Mouse (Mus musculus) heart, adult 2 months (tissue): ENCODE results near the gene Dmrt1. TPM values are rescaled to one million over a fixed set of nuclear protein-coding genes. Genes with fewer than 3 reads are reported as not detected.

Experiments
- DNase-seq, 2 experiments: peaks; one replicate each; pipeline ENCODE4 v3.0.0; 2021
- H3K27ac ChIP-seq: fragments of 200-600 bp; 2 replicates; pipeline ENCODE4 v1.8.1; 2022
- H3K27me3 ChIP-seq: fragments of 200-500 bp; 2 replicates; pipeline ENCODE4 v1.6.1; 2012; ENCODE audit warnings: mild to moderate bottlenecking, low read length, inconsistent platforms, mixed read lengths; ENCODE audit not compliant: control insufficient read depth, insufficient read depth
- H3K36me3 ChIP-seq: fragments of 200-500 bp; 2 replicates; pipeline ENCODE4 v1.6.1; 2012; ENCODE audit warnings: low read length, inconsistent platforms; ENCODE audit not compliant: control insufficient read depth, insufficient read depth
- H3K4me1 ChIP-seq: fragments of 200-500 bp; 2 replicates; pipeline ENCODE4 v1.6.1; 2011; ENCODE audit warnings: low read length; ENCODE audit not compliant: control insufficient read depth, insufficient read depth
- H3K4me3 ChIP-seq: fragments of 200-600 bp; 2 replicates; pipeline ENCODE4 v1.8.1; 2022
- H3K79me2 ChIP-seq: fragments of 200-500 bp; replicated peaks from 2 replicates; pipeline ENCODE4 v1.6.1; 2012; ENCODE audit warnings: mild to moderate bottlenecking, inconsistent platforms, low read length, moderate library complexity, mixed read lengths; ENCODE audit not compliant: control insufficient read depth, insufficient read depth
- H3K9ac ChIP-seq: fragments of 200-500 bp; 2 replicates; pipeline ENCODE4 v1.6.1; 2012; ENCODE audit warnings: low read depth, mild to moderate bottlenecking, control low read depth, inconsistent platforms, low read length, mixed read lengths
- CTCF ChIP-seq: fragments of 200-600 bp; IDR thresholded peaks from 2 replicates; pipeline ENCODE4 v1.8.1; 2022; ENCODE audit warnings: antibody characterized with exemption, mild to moderate bottlenecking, moderate library complexity
- EP300 ChIP-seq: fragments of 200-500 bp; IDR thresholded peaks from 2 replicates; pipeline ENCODE4 v1.6.1; 2011; ENCODE audit warnings: low read depth, low read length, control low read depth; ENCODE audit not compliant: insufficient read depth
- POLR2A ChIP-seq: fragments of 200-500 bp; IDR thresholded peaks from 2 replicates; pipeline ENCODE4 v1.6.1; 2011; ENCODE audit warnings: mild to moderate bottlenecking, low read depth, low read length, control low read depth; ENCODE audit not compliant: insufficient read depth
- WGBS: fragments of 180-500 bp; shearing (Covaris S2); methylation state at CpG from one replicate; pipeline ENCODE4 v1.1.7; 2018; 5-methylcytosine and 5-hydroxymethylcytosine counted together
- intact Hi-C: fragments of 180-260 bp; cut with DNase I; formaldehyde crosslinking; loops from one replicate; pipeline ENCODE4 v1.15.1; 2025
- polyA plus RNA-seq: library from polyadenylated mRNA; depleted of rRNA; stranded (reverse); fragments of >200 nt; gene quantifications from 2 replicates; pipeline ENCODE4 v1.2.3, GENCODE M21; 2012
- total RNA-seq, 2 experiments: library from RNA; stranded (reverse); gene quantifications; 2 replicates each; pipeline ENCODE4 v1.2.3; 2021

Gene Dmrt1
- total and polyA plus RNA-seq, 3 experiments = not detected

DNA sequence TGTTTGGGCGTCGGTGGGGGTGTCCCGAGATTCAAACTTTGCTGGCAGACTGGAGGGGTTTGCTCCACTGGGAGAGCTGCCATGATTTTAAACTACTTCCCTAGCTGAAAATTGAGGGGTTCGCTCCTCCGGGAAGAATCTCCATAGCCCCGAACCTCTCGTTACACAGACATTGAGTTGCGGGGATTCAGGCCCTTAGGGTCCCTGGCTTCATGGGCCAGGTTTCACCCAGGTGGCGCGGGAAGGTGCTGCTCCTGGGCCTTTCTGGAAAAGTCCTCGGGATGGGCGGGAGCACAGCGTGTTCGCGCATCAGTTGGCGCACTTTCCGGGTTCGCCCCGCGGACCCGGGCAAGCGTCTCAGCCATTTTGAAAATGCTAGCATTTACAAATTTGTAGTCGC lies 1.2 kb downstream of the Dmrt1 start:
- Histone ChIP-seq H3K4me3 (no peak overlapping the region), H3K4me1 (no peaks in the 10 kb centered on the region), H3K79me2 (no peaks in the 10 kb centered on the region), H3K27ac (no peak overlapping the region), H3K36me3 (no peaks in the 10 kb centered on the region), H3K9ac (no peak overlapping the region), H3K27me3 (peaks cover 7% of the 10 kb centered on the region)
- DNase-seq = no peak
- no peak for TF ChIP-seq EP300
- intact Hi-C loops = no loop called here
- 5% methylated on average over 23 of the region's 23 CpGs for WGBS

DNA sequence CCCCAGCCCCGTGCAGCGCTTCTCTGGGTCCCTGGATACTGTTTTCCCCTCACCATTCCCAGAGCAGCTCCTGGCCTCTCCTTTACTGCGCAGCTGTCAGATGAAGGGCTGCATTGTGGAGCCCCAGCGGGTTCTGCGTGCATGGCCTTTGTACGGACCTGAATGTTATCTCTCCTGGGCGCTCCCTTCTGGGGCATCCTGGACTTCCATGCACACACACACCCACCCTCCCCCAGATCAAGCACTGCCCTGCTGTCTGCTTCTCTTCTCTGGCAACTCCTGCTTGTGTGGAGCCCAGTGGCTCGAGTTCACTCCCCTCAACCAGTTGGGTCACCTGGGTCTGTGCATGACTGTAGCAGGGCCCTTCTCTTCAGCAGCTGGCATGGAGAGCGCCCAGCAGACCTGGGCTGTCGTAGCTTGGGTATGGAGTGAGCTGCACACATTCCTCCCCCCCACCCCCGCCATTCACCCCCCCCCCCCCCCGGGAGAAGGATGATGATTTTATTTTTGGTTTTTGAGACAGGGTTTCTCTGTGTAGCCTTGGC lies 9.6 kb downstream of the Dmrt1 start:
- Histone ChIP-seq H3K27ac (no peak overlapping the region), H3K79me2 (no peaks in the 10 kb centered on the region), H3K4me1 (no peaks in the 10 kb centered on the region), H3K27me3 (no peaks in the 10 kb centered on the region; the same call in 1 of the 2 replicates), H3K9ac (no peak overlapping the region), H3K36me3 (no peaks in the 10 kb centered on the region), H3K4me3 (no peak overlapping the region)
- no peak for TF ChIP-seq POLR2A
- no peak for TF ChIP-seq EP300
- TF ChIP-seq CTCF = no peak
- 35% methylated on average over 12 of the region's 12 CpGs for WGBS
- no peak for DNase-seq
- intact Hi-C loops = no loop called here

DNA sequence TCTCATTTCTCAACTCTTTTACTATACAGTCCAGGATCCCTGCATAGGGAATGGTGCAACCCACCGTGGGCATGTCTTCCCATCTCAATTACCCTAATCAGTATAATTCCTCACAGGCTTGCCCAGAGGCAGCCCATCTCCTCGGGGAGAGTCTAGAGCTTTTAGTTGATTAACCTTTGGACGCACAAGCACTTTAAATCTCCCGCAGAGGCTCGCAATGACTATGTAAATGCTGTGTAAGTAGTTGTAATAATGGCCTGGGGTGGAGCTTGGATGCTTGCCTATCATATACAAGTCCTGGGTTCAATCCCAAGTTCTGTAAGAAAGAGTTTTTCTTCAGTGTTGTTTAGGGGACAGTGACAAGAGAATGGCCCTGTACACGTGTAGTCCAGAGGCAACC lies 18.7 kb downstream of the Dmrt1 start:
- WGBS = 80% methylated on average over 6 of the region's 6 CpGs

DNA sequence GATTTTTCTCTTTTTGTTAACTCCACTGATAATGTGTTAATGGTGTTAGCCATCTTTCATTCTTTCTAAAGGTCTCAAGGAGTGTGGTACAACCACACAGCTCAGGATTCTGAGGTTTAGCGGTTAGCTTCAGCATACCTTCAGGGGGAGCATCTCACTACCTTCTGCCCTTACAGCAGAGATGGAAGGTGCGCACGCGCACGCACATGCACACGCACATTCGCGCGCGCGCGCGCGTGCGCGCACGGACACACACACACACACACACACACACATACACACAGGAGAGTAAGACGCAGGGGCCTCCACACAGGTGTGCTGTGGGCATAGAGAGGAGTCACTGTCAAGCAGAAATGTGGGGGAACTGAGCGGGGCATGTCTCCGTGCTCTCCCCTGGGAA lies 20.3 kb downstream of the Dmrt1 start:
- intact Hi-C loops = no loop called here
- TF ChIP-seq EP300 (no peak), POLR2A (no peak), CTCF (no peak)
- H3K27ac ChIP-seq = no peak overlapping the region
- H3K36me3 ChIP-seq = no peaks in the 10 kb centered on the region
- 94% methylated on average over 20 of the region's 20 CpGs for WGBS
- no peak for DNase-seq
- no peaks in the 10 kb centered on the region for H3K27me3 ChIP-seq
- H3K4me3 ChIP-seq = no peak overlapping the region
- H3K9ac ChIP-seq = no peak overlapping the region
- no peaks in the 10 kb centered on the region for H3K4me1 ChIP-seq
- no peaks in the 10 kb centered on the region for H3K79me2 ChIP-seq

More for the DNA sequence above, 18.7 kb downstream of the Dmrt1 start:
- DNase-seq = no peak
- Histone ChIP-seq H3K4me1 (no peaks in the 10 kb centered on the region), H3K36me3 (no peaks in the 10 kb centered on the region), H3K27ac (no peak overlapping the region), H3K9ac (no peak overlapping the region), H3K79me2 (no peaks in the 10 kb centered on the region), H3K4me3 (no peak overlapping the region), H3K27me3 (no peaks in the 10 kb centered on the region)
- TF ChIP-seq POLR2A (no peak), EP300 (no peak), CTCF (no peak)
- intact Hi-C loops = no loop called here

DNA sequence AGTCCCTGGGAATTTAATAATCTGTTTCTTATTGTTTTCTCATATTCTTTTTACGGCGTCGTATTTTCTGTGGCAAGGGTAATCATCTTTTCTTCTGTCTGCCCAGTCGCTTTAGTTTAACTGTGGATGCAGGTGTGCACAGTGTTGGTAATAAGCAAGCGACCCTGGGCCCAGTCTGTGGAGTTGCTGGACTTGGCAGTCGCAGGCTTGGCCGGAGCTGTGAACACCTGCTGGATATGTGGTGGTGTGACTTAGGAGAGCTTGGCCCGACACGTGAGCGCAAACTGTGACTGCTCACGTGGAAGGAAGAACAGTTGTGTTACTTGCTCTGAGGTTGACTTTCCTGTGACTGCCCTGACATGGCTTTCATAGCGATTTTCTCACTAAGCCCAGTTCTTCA lies 24.3 kb downstream of the Dmrt1 start:
- intact Hi-C loops = no loop called here
- H3K27ac ChIP-seq = no peak overlapping the region
- no peaks in the 10 kb centered on the region for H3K79me2 ChIP-seq
- no peaks in the 10 kb centered on the region for H3K27me3 ChIP-seq
- TF ChIP-seq EP300 (no peak), CTCF (no peak), POLR2A (no peak)
- H3K4me1 ChIP-seq = no peaks in the 10 kb centered on the region
- H3K4me3 ChIP-seq = no peak overlapping the region
- H3K36me3 ChIP-seq = no peaks in the 10 kb centered on the region
- no peak for DNase-seq
- 79% methylated on average over 12 of the region's 12 CpGs for WGBS
- no peak overlapping the region for H3K9ac ChIP-seq

DNA sequence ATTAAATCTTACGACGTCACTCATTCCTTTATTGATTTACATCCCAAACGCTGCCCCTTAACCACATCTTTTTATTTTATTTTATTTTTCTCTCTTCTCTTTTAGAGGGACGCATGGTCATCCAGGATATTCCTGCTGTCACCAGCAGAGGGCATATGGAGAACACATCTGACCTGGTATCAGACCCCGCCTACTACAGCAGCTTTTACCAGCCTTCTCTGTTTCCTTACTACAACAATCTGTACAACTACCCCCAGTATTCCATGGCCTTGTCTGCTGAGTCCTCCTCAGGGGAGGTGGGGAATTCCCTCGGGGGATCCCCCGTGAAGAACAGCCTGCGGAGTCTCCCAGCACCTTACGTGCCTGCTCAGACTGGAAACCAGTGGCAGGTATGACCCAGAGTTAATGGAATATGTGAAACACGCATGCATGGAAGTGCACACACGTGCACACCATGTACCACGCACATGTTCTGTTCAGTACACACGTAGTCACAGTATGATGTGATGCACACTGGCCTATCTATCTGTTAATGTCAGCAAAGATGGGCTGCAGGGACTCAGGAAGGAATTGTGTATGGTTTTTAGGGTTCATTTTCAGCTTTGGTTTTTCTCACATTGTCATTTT lies 40.4 kb downstream of the Dmrt1 start:
- no peak overlapping the region for H3K9ac ChIP-seq
- TF ChIP-seq EP300 (no peak), CTCF (peak; percentile 82)
- WGBS = 31% methylated on average over 13 of the region's 13 CpGs
- no peaks in the 10 kb centered on the region for H3K79me2 ChIP-seq
- intact Hi-C loops = loop anchor here (1.0 to 2.0 kb wide), 2 partner anchors 82 to 89 kb away; no protein-coding TSS in a partner anchor
- H3K27ac ChIP-seq = no peak overlapping the region
- H3K27me3 ChIP-seq = no peaks in the 10 kb centered on the region
- H3K36me3 ChIP-seq = no peaks in the 10 kb centered on the region
- H3K4me3 ChIP-seq = no peak overlapping the region
- no peaks in the 10 kb centered on the region for H3K4me1 ChIP-seq
- DNase-seq = peak; percentile 26 to 27
